Mouse (Mus musculus): ENCODE measurements around the gene H13. TPM values are rescaled to one million over a fixed set of nuclear protein-coding genes. Genes with fewer than 3 reads are reported as not detected.

The H13 gene
- total RNA-seq, 1 experiment from 2014 or later, result 106 TPM

GRCm38 (mm10) chr2:152717652-152718051 lies 48.4 kb downstream of the H13 start:
- ATAC-seq (replicated peaks in 1 of 2; ENCODE audit: insufficient read depth in 1 of 2, low FRiP score in 2 of 2, low TSS enrichment in 1 of 2, low read depth in 1 of 2, poor library complexity in 2 of 2, severe bottlenecking in 2 of 2), result no peak

DNA sequence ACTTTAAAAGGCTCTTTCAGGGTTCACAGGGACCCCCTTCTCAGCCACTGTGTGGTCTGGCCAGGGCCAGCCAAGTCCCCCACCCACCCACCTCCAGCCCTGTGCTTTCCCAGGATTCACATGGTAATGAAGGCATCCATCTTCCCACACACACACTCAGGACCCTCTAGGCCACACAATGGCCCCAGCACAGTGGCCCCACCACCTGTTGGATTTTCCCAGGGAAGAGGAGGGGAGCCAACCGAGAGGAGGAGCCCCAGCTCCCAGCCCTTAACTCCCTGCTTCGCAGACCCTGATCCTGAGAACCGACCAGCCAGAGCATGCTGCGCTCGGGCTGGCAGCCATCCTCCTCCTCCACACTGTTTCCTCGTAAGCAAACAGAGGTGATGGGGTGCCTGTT lies 48.8 kb downstream of the H13 start:
- ATAC-seq (replicated peaks in 1 of 2; ENCODE audit: insufficient read depth in 1 of 2, low FRiP score in 2 of 2, low TSS enrichment in 1 of 2, low read depth in 1 of 2, poor library complexity in 2 of 2, severe bottlenecking in 2 of 2), result no peak

DNA sequence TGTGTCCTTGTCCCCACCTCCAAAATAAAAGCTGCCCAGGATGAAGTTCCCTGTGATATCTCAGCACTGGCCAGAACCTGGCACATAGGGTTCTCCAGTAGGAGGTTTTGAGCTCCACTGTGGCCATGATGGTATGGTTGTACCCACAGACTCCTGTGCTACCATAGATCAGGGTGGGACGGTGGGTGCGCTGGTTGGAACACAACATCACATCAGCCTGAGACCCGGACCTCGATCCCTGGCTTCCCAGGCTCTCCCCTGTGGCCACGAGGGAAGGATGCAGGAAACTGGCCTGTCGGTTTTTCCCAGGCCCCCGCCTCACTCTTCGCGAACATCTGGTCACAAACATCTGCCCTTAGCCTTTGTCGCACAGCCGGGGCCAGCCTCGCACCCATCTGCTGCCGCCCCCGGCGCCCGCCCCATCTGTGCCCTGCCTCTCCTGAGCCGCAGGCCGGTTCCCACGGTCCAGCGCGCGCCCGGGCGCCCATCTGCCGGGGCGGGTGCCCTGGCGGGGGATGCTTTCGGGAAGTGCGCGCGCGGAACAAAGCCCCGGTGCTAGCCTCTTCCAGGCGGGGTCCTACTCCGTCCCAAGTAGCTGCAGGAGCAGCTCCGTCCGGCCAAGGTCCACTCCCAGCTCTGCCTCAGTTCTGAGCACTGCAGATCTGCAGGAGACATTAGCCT lies 54.5 kb downstream of the H13 start:
- peak in 1 of 2 experiments; percentile 26; a peak in 1 of 4 replicates for ATAC-seq (replicated peaks in 1 of 2; ENCODE audit: insufficient read depth in 1 of 2, low FRiP score in 2 of 2, low TSS enrichment in 1 of 2, low read depth in 1 of 2, poor library complexity in 2 of 2, severe bottlenecking in 2 of 2)

DNA sequence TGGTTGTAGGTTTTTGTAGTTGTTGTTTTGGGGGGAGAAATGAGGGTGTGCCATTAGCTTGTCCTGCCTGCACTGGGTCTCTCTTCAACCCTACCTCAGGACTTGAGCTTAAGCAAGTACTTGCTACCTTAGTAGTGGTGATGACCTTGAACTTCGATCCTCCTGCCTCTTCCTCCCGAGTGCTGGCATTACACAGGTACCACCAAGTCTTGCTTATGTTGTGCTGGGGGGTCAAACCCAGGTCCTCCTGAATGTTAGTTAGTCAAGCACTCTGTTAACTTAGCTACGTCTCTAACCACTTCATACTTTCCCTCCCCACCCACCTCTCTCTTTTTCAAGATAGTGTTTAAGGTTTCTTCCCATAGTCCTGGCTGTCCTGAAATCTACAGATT lies 55.1 kb downstream of the H13 start:
- no peak for ATAC-seq (replicated peaks in 1 of 2; ENCODE audit: insufficient read depth in 1 of 2, low FRiP score in 2 of 2, low TSS enrichment in 1 of 2, low read depth in 1 of 2, poor library complexity in 2 of 2, severe bottlenecking in 2 of 2)

- ATAC-seq (replicated peaks in 1 of 2; ENCODE audit: insufficient read depth in 1 of 2, low FRiP score in 2 of 2, low TSS enrichment in 1 of 2, low read depth in 1 of 2, poor library complexity in 2 of 2, severe bottlenecking in 2 of 2), result no peak
These were observed 56.0 kb downstream of the H13 start for GRCm38 (mm10) chr2:152725178-152725750.

GRCm38 (mm10) chr2:152726213-152726612 lies 57.0 kb downstream of the H13 start:
- no peak for ATAC-seq (replicated peaks in 1 of 2; ENCODE audit: insufficient read depth in 1 of 2, low FRiP score in 2 of 2, low TSS enrichment in 1 of 2, low read depth in 1 of 2, poor library complexity in 2 of 2, severe bottlenecking in 2 of 2)

DNA sequence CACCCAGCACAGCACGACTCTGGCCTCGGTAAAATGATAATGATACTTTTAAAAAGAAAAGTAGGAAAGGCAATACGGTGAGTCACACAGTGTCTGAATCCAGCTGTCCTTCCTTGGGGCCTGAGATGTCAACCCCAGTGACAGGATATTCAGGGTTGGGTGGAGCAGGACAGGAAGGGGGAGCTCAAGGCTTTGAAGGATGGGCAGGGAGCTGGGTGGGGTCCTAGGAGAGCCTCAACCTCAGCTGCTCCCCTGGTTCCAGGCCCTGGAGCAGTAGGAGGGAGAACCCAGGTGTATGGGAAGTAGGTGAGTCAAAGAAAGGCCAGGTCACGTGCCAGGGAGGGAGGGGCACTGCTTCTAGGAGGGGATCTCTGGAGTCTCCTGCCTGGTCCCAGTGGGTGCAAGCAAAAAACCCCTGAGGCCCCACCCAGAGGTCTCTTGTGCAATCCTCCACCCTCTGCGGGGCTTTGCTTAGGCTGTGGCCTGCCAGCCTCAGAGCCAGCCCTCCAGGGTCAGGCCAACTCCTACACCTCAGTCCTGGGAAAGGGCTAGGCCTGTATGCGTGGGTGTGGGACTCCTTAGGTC lies 57.6 kb downstream of the H13 start:
- ATAC-seq (replicated peaks in 1 of 2; ENCODE audit: insufficient read depth in 1 of 2, low FRiP score in 2 of 2, low TSS enrichment in 1 of 2, low read depth in 1 of 2, poor library complexity in 2 of 2, severe bottlenecking in 2 of 2), result no peak

DNA sequence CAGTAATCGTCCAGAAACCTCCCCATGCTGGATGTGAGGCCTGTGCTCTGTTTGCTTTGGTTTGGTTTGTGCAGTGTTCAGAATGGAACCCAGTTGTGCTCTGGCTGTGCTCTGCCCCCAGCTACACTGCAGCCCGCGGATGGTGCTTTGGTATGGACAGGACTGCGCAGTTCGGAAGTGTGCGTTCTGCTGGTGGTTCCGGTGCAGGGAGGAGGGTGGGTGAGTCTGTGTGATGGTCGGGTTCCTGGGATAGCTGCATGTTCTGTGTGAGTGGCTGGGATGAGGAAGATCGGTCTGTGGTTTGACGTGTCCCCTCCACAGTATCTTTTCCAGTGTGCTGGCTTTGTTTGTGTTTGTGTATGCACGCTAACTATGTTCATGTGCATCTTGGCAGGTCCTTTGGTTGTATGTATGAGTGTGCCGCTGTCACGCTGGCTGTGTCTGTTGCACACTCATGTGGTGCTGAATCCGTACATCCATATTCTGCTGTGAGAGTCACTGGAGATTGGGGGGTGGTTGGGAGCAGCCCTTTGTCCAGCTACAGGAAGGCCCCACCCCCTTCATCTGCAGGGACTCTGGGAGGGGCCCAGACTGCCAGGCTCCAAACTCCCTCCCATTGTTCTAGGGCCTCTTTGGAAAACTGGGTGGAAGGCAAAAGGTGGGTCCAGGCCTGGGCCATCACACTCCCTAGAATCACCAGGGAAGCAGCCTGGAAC lies 58.7 kb downstream of the H13 start:
- ATAC-seq (replicated peaks in 1 of 2; ENCODE audit: insufficient read depth in 1 of 2, low FRiP score in 2 of 2, low TSS enrichment in 1 of 2, low read depth in 1 of 2, poor library complexity in 2 of 2, severe bottlenecking in 2 of 2), result no peak

DNA sequence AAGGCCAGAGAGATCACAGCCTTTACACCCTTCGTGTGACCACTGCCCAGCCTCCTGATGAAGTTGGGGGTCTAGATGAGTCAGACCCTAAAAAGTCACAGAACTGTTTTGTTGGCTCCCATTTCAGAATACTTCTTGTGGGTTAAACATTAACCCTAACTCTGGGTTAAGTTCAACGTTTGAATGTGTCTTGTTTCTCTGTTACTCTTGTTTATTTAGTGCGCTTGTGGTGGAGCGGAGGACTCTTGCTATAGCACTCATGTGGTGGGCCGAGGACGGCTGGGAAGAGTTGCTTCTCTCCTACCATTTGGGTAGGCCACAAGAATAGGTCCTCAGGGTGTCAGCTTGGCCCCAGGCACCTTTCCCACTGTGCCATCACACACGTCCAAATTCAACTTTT lies 59.3 kb downstream of the H13 start:
- ATAC-seq (replicated peaks in 1 of 2; ENCODE audit: insufficient read depth in 1 of 2, low FRiP score in 2 of 2, low TSS enrichment in 1 of 2, low read depth in 1 of 2, poor library complexity in 2 of 2, severe bottlenecking in 2 of 2), result no peak

DNA sequence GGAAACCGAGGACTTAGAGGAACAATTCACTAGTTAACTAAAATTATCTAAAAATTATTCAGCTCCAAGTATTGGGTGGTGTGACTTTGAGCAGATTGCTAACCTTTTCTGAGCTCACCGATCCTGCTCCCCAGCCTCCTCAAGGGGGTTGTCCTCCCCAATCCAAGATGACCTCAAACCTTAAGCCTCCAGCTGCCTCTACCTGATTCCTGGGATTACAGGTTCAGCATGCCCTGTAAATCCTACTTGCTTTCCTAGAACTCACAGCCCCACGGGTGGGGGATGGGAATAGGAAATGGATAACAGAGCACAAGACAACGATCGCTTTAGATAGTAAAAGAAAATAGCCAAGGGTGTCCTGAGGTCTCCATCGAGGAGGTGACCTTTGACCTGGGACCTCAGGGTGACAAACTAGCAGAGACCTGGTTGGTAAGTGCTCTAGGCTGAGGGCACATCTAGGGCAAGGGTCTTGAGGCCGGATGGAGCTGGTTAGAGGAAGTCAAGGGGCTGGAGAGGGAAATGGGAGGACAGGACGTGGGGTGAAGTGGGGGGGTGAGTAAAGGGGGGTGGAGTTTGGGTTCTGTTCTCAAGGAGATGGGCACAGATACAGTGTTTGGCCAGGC lies 59.9 kb downstream of the H13 start:
- no peak for ATAC-seq (replicated peaks in 1 of 2; ENCODE audit: insufficient read depth in 1 of 2, low FRiP score in 2 of 2, low TSS enrichment in 1 of 2, low read depth in 1 of 2, poor library complexity in 2 of 2, severe bottlenecking in 2 of 2)

- ATAC-seq (replicated peaks in 1 of 2; ENCODE audit: insufficient read depth in 1 of 2, low FRiP score in 2 of 2, low TSS enrichment in 1 of 2, low read depth in 1 of 2, poor library complexity in 2 of 2, severe bottlenecking in 2 of 2), result no peak
These were observed 60.4 kb downstream of the H13 start for GRCm38 (mm10) chr2:152729636-152730020.

DNA sequence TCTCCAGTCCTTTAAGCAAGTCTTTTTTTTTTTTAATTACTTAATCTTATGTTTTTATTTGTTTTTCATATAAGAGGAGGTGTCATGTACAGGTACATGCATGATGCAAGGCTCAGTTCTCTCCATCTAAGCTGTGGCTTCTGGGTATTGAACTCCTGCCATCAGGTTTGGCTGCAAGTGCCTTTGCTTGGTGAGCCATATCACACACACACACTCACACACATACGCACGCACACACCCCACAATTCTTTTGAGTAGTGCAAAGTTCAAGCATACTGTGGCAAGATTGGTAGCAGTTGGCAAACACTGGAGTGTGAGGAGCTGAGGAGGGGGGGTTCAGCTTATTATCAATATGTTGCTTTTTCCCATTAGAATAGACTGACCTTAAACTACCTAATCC lies 63.9 kb downstream of the H13 start:
- ATAC-seq (replicated peaks in 1 of 2; ENCODE audit: insufficient read depth in 1 of 2, low FRiP score in 2 of 2, low TSS enrichment in 1 of 2, low read depth in 1 of 2, poor library complexity in 2 of 2, severe bottlenecking in 2 of 2), result no peak

GRCm38 (mm10) chr2:152734501-152734900 lies 65.2 kb downstream of the H13 start:
- ATAC-seq (replicated peaks in 1 of 2; ENCODE audit: insufficient read depth in 1 of 2, low FRiP score in 2 of 2, low TSS enrichment in 1 of 2, low read depth in 1 of 2, poor library complexity in 2 of 2, severe bottlenecking in 2 of 2), result no peak

- peak; percentile 58 to 61 for ATAC-seq (replicated peaks in 1 of 2; ENCODE audit: insufficient read depth in 1 of 2, low FRiP score in 2 of 2, low TSS enrichment in 1 of 2, low read depth in 1 of 2, poor library complexity in 2 of 2, severe bottlenecking in 2 of 2)
These were observed 65.7 kb downstream of the H13 start for GRCm38 (mm10) chr2:152734984-152735383.

GRCm38 (mm10) chr2:152736090-152736601 lies 66.9 kb downstream of the H13 start, which contains the start of gene Id1:
TSS of gene Id1 (plus strand) at chr2:152736251.
- peak; percentile 70 to 80 for ATAC-seq (replicated peaks in 1 of 2; ENCODE audit: insufficient read depth in 1 of 2, low FRiP score in 2 of 2, low TSS enrichment in 1 of 2, low read depth in 1 of 2, poor library complexity in 2 of 2, severe bottlenecking in 2 of 2)

DNA sequence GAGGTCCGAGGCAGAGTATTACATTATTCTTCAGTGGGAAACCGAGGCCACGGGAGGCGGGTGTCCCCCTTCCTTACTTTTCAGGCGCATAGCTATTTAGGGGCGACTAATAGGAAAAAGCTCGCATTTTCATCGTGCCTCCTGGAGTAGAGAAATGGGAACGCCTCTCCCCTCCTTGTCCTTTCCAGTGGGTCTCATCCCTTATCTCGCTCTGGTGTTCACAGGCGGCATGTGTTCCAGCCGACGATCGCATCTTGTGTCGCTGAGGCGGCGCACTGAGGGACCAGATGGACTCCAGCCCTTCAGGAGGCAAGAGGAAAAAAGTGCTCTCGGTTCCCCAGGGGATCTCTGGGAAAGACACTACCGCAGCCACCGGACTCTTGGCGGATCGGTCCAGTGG lies 67.5 kb downstream of the H13 start:
- ATAC-seq (replicated peaks in 1 of 2; ENCODE audit: insufficient read depth in 1 of 2, low FRiP score in 2 of 2, low TSS enrichment in 1 of 2, low read depth in 1 of 2, poor library complexity in 2 of 2, severe bottlenecking in 2 of 2), result no peak

DNA sequence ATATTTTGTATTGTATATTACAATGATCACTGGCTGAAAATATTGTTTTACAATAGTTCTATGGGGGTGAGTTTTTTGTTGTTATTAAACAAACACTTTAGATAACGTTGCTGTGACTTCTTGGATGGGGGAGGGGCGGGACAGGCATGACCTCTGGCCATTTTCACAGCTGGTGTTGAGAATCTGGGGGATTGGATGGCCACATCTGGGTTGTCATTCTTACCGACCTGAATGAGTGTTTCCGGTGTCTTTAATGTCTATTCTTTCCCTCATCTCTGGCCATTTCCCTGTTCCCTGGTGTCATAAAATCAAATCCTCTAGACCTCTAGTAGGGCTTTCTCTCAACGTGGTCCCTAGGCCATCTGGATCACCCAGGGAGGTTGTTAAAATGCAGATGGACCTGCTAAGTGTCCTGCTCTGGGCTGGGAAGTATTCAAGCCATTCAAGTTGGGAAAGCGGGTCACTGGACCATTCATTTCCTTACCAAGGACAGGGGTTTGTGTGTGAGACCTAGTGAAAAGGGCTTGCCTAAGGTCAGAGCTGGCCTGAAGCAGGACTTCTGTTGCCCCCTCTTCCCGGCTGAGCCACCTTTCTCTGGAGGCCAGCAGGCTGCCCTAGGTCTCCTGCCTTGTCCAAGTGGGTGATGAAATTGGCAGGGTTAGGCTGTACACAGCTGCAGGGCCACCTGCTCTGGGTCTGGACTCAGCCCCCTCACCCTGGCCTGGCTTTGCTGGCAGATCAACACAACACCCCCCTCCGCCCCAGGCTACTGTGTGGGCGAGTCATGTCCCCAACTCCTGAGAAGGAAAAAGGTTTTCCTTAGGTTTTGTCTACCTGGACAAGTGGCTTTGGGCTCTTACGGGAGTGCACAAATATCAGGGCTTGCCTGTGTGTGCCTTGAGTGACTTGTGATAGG lies 68.3 kb downstream of the H13 start:
- no peak for ATAC-seq (replicated peaks in 1 of 2; ENCODE audit: insufficient read depth in 1 of 2, low FRiP score in 2 of 2, low TSS enrichment in 1 of 2, low read depth in 1 of 2, poor library complexity in 2 of 2, severe bottlenecking in 2 of 2)

Measured in hematopoietic stem cell, adult 5-6 weeks (primary cell).